27 mouse cellular contexts compared by ENCODE assay signal in the genomic region with DNA sequence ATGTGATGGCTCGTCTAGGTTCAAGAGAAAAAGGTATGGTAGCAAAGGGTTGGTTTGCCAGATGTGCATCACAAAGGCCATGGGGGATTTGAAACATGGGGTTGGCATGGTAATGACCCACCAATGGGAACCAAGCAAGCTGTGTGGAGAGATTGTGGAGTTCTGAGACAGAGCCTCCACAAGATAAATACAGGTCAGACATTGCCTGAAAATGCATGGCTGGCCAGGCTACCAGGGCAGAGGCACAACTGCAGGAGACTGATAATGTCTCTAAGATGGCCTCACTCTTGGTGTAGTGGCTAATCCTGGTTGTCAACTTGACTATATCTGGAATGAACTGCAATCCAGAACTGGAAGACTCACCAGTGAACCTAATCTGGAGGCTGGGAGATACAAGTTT.
DNase-seq lines count a peak whose midpoint lies in the region; ATAC-seq and TF ChIP-seq lines count a peak whose summit lies in the region.
"Had no signal": no experiment of that assay in that cellular context is flagged by ENCODE, and none has a peak within 500 bp of the region (broad histone marks: within the 10 kb centered on the region; RNA-seq: fewer than 3 reads in every experiment).

No protein-coding gene starts in this region.

- no peak overlapping the region for H3K4me2 ChIP-seq in heart, embryonic 11.5 days
- no peak overlapping the region for H3K4me2 ChIP-seq in liver, embryonic 12.5 days
- no peak overlapping the region for H3K4me2 ChIP-seq in liver, embryonic 16.5 days (ENCODE audit: low read depth, low read length)
- H3K4me2 ChIP-seq: embryonic facial prominence, embryonic 15.5 days; heart, embryonic 13.5 days; hindbrain, embryonic 12.5 days had no signal

- no peaks in the 10 kb centered on the region for H3K9me3 ChIP-seq in heart, embryonic 10.5 days
- H3K9me3 ChIP-seq in heart, embryonic 11.5 days (replicated peaks; ENCODE audit: control insufficient read depth, low read length), result no peaks in the 10 kb centered on the region
- H3K9me3 ChIP-seq in liver, embryonic 12.5 days (replicated peaks), result no peaks in the 10 kb centered on the region
- H3K9me3 ChIP-seq in liver, embryonic 16.5 days (replicated peaks; ENCODE audit: control insufficient read depth, low read length), result no peaks in the 10 kb centered on the region
- 0 out of 2 replicates have a peak, but pooled peaks cover 1% of the 10 kb centered on the region for H3K9me3 ChIP-seq in midbrain, embryonic 10.5 days (replicated peaks)
- H3K9me3 ChIP-seq: embryonic facial prominence, embryonic 15.5 days; hindbrain, embryonic 12.5 days had no signal

- no peaks in the 10 kb centered on the region for H3K4me1 ChIP-seq in heart, embryonic 10.5 days
- H3K4me1 ChIP-seq in heart, embryonic 11.5 days (ENCODE audit: control insufficient read depth, insufficient read depth, low read length), result no peaks in the 10 kb centered on the region
- peaks cover 13% of the 10 kb centered on the region for H3K4me1 ChIP-seq in liver, embryonic 12.5 days
- H3K4me1 ChIP-seq in liver, embryonic 16.5 days (ENCODE audit: control insufficient read depth, low read depth, low read length), result no peaks in the 10 kb centered on the region
- H3K4me1 ChIP-seq in kidney, adult 2 months (ENCODE audit: control insufficient read depth, insufficient read depth, low read length), result no peaks in the 10 kb centered on the region
- H3K4me1 ChIP-seq in midbrain, embryonic 10.5 days, result 0 out of 2 replicates have a peak, but pooled peaks cover 3% of the 10 kb centered on the region
- H3K4me1 ChIP-seq: embryonic facial prominence, embryonic 15.5 days; forebrain, embryonic 10.5 days; heart, embryonic 13.5 days; hindbrain, embryonic 12.5 days had no signal

- H3K9ac ChIP-seq in heart, embryonic 11.5 days (ENCODE audit: low read depth, low read length), result no peak overlapping the region
- no peak overlapping the region for H3K9ac ChIP-seq in liver, embryonic 12.5 days
- H3K9ac ChIP-seq in liver, embryonic 16.5 days (ENCODE audit: low read depth, low read length), result no peak overlapping the region
- H3K9ac ChIP-seq: embryonic facial prominence, embryonic 15.5 days; heart, embryonic 13.5 days; hindbrain, embryonic 12.5 days had no signal

- WGBS in heart, embryonic 10.5 days, result 68% methylated on average over 1 of the region's 1 CpGs
- 58% methylated on average over 1 of the region's 1 CpGs for WGBS in heart, embryonic 11.5 days (ENCODE audit: insufficient replicate concordance)
- WGBS in liver, embryonic 12.5 days (ENCODE audit: insufficient replicate concordance), result 55% methylated on average over 1 of the region's 1 CpGs
- 48% methylated on average over 1 of the region's 1 CpGs for WGBS in liver, embryonic 16.5 days (ENCODE audit: insufficient replicate concordance)
- 84% methylated on average over 1 of the region's 1 CpGs for WGBS in kidney, adult 2 months
- WGBS in midbrain, embryonic 10.5 days, result 85% methylated on average over 1 of the region's 1 CpGs

- no peaks in the 10 kb centered on the region for H3K27me3 ChIP-seq in heart, embryonic 10.5 days (ENCODE audit: insufficient read depth, poor library complexity, severe bottlenecking)
- H3K27me3 ChIP-seq in heart, embryonic 11.5 days (ENCODE audit: control insufficient read depth, insufficient read depth, low read length), result no peaks in the 10 kb centered on the region
- no peaks in the 10 kb centered on the region for H3K27me3 ChIP-seq in liver, embryonic 12.5 days (replicated peaks)
- no peaks in the 10 kb centered on the region for H3K27me3 ChIP-seq in liver, embryonic 16.5 days (ENCODE audit: control insufficient read depth, insufficient read depth, low read depth, low read length)
- H3K27me3 ChIP-seq in kidney, adult 2 months (replicated peaks; ENCODE audit: control insufficient read depth, insufficient read depth, low read length), result no peaks in the 10 kb centered on the region
- no peaks in the 10 kb centered on the region for H3K27me3 ChIP-seq in midbrain, embryonic 10.5 days (ENCODE audit: low read depth, poor library complexity, severe bottlenecking)
- H3K27me3 ChIP-seq: embryonic facial prominence, embryonic 15.5 days; heart, embryonic 13.5 days; hindbrain, embryonic 12.5 days had no signal

- H3K36me3 ChIP-seq in heart, embryonic 10.5 days, result no peaks in the 10 kb centered on the region
- H3K36me3 ChIP-seq in heart, embryonic 11.5 days (ENCODE audit: control insufficient read depth, insufficient read depth, low read length), result no peaks in the 10 kb centered on the region
- no peaks in the 10 kb centered on the region for H3K36me3 ChIP-seq in liver, embryonic 12.5 days
- no peaks in the 10 kb centered on the region for H3K36me3 ChIP-seq in liver, embryonic 16.5 days (ENCODE audit: control insufficient read depth, insufficient read depth)
- H3K36me3 ChIP-seq in kidney, adult 2 months (ENCODE audit: control insufficient read depth, insufficient read depth, low read length), result no peaks in the 10 kb centered on the region
- no peaks in the 10 kb centered on the region for H3K36me3 ChIP-seq in midbrain, embryonic 10.5 days
- H3K36me3 ChIP-seq: embryonic facial prominence, embryonic 15.5 days; forebrain, embryonic 10.5 days; heart, embryonic 13.5 days; hindbrain, embryonic 12.5 days had no signal

- intact Hi-C loops in heart, postnatal 25 days (cut with DNase I), result no loop called here

- TF ChIP-seq POLR2A in kidney, adult 2 months (IDR thresholded peaks at IDR 0.05; ENCODE audit: low read depth, low read length), result no peak

- ATAC-seq in heart, embryonic 11.5 days (replicated peaks; ENCODE audit: insufficient number of reproducible peaks, low FRiP score, low TSS enrichment), result no peak
- peak; percentile 96 for ATAC-seq in liver, embryonic 12.5 days
- peak; percentile 72 for ATAC-seq in liver, embryonic 16.5 days (ENCODE audit: low read depth)
- ATAC-seq: activated CD4-positive, CD25-positive, alpha-beta regulatory T cell, adult 4 months; CD4-positive, CD25-positive, alpha-beta regulatory T cell, adult 4 months; forebrain, embryonic 14.5 days; hindbrain, embryonic 16.5 days; Patski had no signal

- no peak overlapping the region for H3K4me3 ChIP-seq in heart, embryonic 10.5 days
- no peak overlapping the region for H3K4me3 ChIP-seq in heart, embryonic 11.5 days (ENCODE audit: low read depth, low read length)
- H3K4me3 ChIP-seq in liver, embryonic 12.5 days, result no peak overlapping the region
- no peak overlapping the region for H3K4me3 ChIP-seq in liver, embryonic 16.5 days (ENCODE audit: low read depth, low read length)
- no peak overlapping the region for H3K4me3 ChIP-seq in kidney, adult 2 months (ENCODE audit: insufficient read depth, low read depth, low read length)
- H3K4me3 ChIP-seq in midbrain, embryonic 10.5 days, result no peak overlapping the region
- H3K4me3 ChIP-seq: embryonic facial prominence, embryonic 15.5 days; erythroblast, embryonic 14.5 days; forebrain, embryonic 10.5 days; heart, embryonic 13.5 days; hindbrain, embryonic 12.5 days had no signal

- DNase-seq in heart, embryonic 10.5 days (ENCODE audit: low spot score), result peak; percentile 59
- DNase-seq in kidney, adult 2 months, result no peak
- no peak for DNase-seq in gastrocnemius, adult 18-20 months (ENCODE audit: low spot score)
- DNase-seq in heart, postnatal 25 days (ENCODE audit: low spot score), result no peak
- DNase-seq in midbrain, embryonic 10.5 days (ENCODE audit: low spot score), result no peak
- DNase-seq: adrenal gland, postnatal 25 days; B cell, adult 2 months; cerebellum, adult 11 months; cerebellum, adult 8-10 months; cerebellum, postnatal 14 days; embryo, embryonic 11 days; gastrocnemius, postnatal 36 days; heart, adult 18-20 months; heart, postnatal 4 days had no signal

- no peak overlapping the region for H3K27ac ChIP-seq in heart, embryonic 10.5 days
- no peak overlapping the region for H3K27ac ChIP-seq in heart, embryonic 11.5 days (ENCODE audit: low read depth, low read length)
- H3K27ac ChIP-seq in liver, embryonic 12.5 days, result no peak overlapping the region
- no peak overlapping the region for H3K27ac ChIP-seq in liver, embryonic 16.5 days (ENCODE audit: low read length)
- no peak overlapping the region for H3K27ac ChIP-seq in kidney, adult 2 months (ENCODE audit: insufficient read depth, low read depth, low read length)
- no peak overlapping the region for H3K27ac ChIP-seq in midbrain, embryonic 10.5 days (replicated peaks)
- H3K27ac ChIP-seq: embryonic facial prominence, embryonic 15.5 days; forebrain, embryonic 10.5 days; heart, embryonic 13.5 days; hindbrain, embryonic 12.5 days had no signal

- no peak for TF ChIP-seq CTCF in kidney, adult 2 months (conservative IDR thresholded peaks at IDR 0.05; ENCODE audit: insufficient read depth, insufficient read length, low read depth, low read length)
